Mouse (Mus musculus): Measurements from ENCODE around the gene Gm4792.

The Gm4792 gene

GRCm38 (mm10) chr10:94298471-94298870 is at the start of gene Gm4792:
Gm4792 (minus strand) TSS chr10:94298703.
- no peak for DNase-seq (ENCODE audit: low spot score)

DNA sequence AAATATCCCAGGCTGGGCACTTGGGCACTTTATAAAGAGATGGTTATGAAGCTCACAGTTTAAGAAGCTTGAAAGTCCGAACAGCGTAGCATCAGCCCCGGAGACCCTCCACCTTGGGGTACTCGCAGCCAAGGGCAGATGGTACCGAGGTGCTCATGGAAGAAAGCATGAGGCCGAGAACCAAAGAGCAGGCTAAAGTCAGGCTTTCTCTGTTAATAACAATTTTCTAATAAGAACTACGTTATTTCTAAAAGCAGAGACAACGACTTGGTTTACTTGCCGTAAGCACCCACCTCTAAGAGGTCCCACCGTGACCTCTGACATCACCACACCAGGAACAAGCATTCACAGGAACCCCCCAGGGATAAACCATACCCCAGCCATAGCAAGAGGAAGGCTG is 49.5 kb upstream of the Gm4792 start:
- no peak for DNase-seq (ENCODE audit: low spot score)

GRCm38 (mm10) chr10:94347296-94347695 is 48.8 kb upstream of the Gm4792 start:
- DNase-seq (ENCODE audit: low spot score): no peak

DNA sequence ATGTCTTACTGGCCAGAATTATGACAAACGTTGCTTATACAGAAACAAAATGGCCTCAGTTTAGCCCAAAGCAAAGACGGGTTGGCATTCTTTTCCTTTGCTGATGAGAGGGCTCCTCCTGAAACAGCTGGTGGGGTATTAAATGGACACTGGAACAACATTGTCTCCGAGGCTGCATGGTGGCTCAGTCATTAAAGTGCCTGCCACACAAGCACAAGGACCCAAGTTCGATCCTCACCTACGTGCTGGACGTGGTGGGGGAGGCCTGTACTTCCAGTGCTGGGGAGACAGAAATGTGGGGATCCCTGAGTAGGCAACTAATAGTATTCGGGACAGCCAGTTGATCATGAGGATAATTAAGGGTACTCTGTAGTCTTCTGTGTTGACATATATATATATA is 48.1 kb upstream of the Gm4792 start:
- DNase-seq (ENCODE audit: low spot score): no peak

- no peak for DNase-seq (ENCODE audit: low spot score)
These were observed 47.2 kb upstream of the Gm4792 start for GRCm38 (mm10) chr10:94345509-94346252.

GRCm38 (mm10) chr10:94344631-94345417 is 46.3 kb upstream of the Gm4792 start:
- DNase-seq (ENCODE audit: low spot score): no peak

GRCm38 (mm10) chr10:94343581-94343980 is 45.1 kb upstream of the Gm4792 start:
- no peak for DNase-seq (ENCODE audit: low spot score)

DNA sequence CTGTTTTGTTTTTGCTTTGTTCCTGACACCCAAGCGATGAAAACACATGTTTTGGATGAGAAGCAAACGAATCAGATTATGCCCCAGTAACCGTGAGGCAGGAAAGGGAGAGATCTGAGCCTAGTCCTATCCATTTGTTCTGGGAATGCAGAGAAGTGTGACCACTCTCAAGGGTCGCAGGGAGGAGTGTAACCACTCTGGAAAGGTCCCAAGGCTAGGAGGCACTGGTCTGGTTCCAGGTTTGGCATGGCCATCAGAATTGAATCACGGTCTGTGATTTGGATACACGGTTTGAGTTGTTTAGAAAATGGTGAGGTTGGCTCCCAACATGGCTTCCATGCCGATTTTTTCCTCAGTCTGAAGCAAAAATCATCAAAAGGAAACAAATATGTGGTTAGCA is 43.8 kb upstream of the Gm4792 start:
- no peak for DNase-seq (ENCODE audit: low spot score)

DNA sequence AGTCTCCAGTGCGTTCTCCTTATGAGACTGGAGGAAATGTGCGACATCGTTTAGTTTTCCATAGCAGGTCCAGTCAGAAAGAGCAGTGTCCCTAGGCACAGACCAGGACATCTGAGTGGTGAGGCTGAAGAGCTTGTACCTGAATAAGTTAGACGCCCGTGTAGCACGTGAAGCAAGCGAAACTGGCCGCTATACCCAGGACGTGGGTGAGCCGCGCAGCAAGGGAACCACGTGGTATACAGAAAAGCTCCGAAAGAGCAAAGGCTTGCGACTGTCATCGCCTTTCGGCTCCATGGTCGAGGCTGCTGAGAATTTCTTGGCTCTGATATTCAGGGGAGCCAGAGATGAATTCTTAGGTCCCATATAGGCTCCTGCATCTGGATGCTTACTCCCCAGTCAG is 43.0 kb upstream of the Gm4792 start:
- no peak for DNase-seq (ENCODE audit: low spot score)

DNA sequence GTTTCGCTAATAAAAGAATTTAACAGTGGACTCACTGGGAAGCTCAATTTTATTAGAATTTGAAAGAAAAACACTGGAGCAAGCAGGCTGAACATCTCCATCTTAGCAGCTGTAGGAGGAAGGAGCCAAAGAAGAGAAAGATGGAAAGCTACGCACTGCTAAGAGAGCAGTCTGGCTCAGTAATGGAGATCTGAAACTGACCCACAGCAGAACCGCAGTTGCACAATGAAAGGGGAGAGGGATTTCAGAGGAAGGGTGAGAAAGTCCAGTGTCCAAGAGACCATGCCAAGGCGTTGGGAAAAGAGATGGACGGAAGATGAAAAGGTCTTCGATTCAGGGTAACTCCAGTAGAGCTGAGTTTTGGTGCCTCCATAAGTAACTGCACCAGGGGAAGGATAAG is 37.6 kb upstream of the Gm4792 start:
- no peak for DNase-seq (ENCODE audit: low spot score)

- DNase-seq (ENCODE audit: low spot score): no peak
These were observed 36.5 kb upstream of the Gm4792 start for GRCm38 (mm10) chr10:94335047-94335446.

DNA sequence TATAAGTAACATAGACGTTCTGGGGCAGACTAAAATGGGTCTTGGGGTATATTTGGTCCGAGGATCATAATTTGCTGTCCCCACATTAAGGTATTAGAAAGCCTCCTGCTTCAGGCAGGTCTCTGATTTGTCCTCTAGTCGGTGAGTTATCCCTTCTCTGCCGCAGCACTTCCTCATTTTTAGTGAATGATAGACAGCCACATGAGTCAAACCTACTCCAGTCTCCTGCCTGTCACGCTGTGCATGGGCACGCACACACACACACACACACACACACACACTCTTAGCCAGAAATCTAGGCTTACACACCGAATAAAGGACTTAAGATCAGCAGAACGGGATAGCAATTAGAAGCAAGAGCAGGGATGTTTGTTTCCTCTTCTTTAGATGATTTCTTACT is 34.8 kb upstream of the Gm4792 start:
- DNase-seq (ENCODE audit: low spot score): no peak

GRCm38 (mm10) chr10:94332358-94333137 is 34.0 kb upstream of the Gm4792 start:
- DNase-seq (ENCODE audit: low spot score): no peak

DNA sequence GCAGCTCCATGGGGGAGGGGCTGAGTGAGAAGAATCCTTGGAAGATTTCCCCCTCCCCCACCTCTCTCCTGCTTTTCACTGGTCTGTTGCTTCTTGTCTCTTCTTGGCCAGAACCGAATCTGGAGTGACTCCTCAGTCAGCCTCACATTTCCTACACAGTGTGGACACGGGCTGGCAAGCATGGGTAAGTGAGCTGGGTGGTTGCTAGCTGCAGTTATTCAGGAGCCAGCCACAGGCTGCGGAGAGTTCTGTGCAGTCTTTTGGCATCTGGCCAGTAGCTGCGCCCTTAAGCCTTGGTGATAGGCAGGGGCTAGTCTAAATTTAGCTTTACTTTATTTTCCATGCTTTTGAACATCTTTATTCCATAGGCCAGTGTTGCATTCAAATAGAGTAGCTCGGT is 31.5 kb upstream of the Gm4792 start:
- DNase-seq (ENCODE audit: low spot score): no peak

DNA sequence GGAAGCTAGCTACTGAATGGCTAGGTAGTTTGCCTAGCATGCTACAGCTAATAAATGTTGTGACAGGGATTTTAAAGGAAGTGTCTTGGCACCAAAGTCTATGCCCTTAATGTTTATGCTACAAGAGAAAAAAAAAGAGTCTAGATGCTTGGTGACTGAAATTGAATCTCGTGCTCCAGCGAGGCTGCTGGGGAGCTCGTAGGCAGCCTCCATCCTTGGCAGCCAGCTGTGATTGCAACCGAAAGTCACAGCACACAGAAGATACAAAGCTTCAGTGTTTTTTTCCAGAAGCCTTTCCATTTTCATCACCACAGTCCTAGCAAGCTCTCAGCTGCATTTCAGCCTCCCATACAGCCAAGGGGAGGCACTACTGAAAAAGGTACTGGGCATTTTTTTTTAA is 20.1 kb upstream of the Gm4792 start:
- no peak for DNase-seq (ENCODE audit: low spot score)

DNA sequence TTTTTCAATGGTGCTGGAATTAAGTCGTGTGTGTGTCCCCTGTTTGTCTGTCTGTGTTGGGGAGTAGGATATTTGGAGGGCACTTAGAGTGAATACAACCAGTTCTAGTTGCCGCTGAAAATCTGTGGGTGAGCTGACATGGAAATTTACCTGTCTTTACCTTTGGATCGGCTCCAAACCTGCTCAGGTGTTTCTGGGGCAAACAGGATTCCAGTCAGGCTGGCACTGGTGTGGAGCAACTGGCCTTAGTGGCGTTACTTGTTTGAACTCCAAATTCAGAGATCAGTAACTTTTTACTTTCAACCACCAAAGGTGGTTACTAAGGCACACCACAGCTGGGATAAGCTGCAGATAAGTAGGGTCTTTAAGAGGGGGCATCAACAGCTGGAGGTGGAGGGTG is 14.6 kb upstream of the Gm4792 start:
- no peak for DNase-seq (ENCODE audit: low spot score)

DNA sequence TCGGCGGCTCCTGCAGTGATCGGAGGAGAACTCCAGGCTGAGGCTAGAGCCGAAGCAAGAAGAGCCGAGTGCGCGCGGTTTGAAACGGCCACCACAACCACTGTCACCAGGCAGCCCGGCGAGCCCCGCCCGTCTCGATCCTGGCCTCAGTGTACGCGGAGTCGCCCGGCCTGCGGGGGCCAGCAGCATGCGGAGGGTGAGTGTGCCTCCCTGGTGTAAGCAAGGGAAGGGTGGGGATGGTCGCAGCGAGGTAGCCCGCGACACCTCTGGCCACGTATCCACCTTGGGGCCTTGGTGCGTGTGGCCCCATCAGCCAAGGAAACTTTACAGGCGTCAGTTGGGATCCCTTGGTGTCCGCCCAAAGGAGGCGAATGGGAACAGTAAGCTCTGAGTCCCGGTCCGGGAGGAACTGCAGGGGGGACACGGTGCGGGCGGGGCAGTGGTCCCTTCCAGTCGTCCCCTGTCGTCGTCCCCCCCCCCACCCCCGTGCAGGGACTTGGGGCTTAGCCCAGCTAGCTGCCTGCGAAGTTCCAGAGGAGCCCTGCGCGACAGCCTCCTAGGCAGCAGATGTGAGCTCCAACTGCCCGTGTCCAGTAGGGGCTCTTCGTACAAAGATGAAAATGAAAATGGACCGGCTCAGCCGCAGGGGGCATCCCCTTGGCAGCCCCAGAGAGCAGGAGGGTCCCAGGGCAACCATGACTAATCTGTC is 13.7 kb upstream of the Gm4792 start:
- DNase-seq (ENCODE audit: low spot score): no peak

DNA sequence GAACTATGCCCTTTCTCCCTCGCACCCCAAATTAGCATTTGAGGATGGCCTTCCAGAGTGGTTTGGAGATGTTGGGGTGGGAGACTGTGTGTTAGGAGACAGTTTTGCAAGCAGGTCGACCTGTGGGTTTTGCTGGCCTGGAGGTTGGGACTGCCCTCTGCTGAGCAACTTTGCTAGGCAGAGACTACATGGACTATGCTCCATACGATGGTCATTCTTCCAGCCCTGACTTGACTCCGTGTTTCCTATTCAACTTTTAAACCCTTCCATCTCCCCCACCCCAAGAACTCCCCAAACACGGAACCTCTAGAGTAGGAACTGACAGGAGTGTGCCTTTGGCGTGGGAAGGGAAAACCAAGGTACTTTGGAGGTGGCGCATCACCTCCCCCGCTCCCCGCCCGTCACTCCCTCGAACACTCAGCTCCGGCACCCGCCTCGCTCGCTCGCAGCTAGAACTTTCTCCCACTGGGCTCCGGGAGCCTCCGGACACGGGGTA is 13.1 kb upstream of the Gm4792 start, which contains the start of gene Tmcc3:
Gene Tmcc3, plus strand, starts transcription at position 439 of the 496 bp plus-strand sequence.
- DNase-seq (ENCODE audit: low spot score): no peak

DNA sequence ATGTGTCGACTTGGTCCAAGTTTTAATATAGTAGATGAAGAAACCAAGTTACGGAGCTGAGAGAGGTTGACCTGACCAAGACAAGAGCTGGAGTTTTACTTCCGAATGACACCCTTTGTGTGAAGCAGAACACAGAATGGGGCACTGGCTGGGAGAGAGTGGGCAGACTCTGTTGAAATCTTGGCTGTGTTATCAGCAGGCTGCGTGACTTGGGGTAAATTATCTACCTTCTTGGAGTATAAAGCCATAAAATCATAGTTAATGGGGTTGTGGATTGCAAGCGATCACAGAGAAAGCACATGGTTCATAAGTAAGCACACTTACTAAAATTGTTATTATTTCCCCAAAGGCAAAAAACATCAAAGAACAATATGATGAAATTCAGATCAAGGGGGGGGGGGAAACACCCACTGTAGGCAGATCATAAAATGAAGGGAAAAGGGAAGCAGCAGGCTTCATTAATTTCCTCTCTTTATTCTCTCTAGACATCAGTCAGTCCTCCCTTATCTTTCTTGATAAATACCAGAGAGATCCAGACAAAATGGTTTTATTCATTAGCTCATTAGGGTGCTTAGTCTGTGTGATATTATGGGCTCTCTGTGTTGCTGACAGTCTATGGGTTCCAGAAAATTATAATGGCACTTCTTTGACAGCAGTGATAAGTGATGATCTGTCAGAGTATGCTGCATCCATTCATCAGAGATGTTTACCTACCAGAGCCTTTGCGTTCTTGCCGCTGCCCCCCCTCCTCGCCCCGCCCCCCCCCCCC is 12.2 kb upstream of the Gm4792 start:
- DNase-seq (ENCODE audit: low spot score): no peak

DNA sequence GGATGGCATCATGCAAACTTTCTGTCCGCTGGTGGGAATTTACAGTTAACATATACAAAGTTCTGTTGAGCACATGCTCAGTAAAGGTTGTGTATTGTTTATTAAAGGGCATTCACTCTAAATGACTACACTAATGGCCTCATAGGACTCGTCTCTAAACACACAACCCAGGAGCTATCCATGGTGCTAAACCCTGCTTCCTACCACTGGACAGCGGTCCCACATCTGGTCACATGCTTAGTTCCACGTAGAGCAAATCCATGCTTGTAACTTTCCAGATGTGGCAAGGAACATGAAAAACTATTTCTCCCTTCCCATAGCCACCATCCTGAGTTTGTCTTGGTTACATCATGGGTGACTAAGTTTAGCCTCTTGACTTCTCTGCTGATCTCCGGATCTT is 7.0 kb upstream of the Gm4792 start:
- peak; percentile 27 for DNase-seq (ENCODE audit: low spot score)

DNA sequence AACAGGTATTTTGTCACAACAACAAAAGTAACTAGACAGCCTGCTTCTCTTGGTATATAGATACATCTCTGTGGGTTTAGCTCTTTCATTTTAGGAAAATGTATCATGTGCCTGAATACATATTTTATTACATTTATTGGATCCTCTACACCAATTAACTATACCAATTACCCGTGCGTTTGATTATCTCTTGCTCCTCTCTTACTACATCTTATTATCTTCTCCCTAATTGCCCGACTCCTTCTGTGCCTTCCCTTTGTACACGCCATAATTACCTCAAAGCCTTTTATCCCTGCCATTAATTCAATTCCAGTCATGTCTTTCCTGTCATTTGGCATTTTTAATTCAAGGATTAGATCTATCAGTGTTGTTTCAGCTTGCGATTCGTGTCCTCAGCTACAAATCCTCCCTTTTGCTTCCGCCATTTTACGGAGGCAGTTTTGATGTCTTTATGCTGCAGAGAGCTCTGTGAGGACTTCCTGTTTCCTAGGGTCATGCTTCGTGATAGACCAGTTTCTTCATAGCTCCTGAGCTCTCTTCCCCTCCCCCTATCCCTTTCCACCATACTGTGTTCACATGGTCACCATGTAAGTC is 5.7 kb upstream of the Gm4792 start:
- DNase-seq (ENCODE audit: low spot score): no peak
